Mouse (Mus musculus) G1E (cell line): ENCODE data around the gene Cd274.

ENCODE experiments used
- CTCF ChIP-seq: IDR thresholded peaks from 2 replicates; pipeline ENCODE4 v1.5.1; 2012; ENCODE audit warnings: low read depth, low read length, inconsistent platforms, mixed read lengths
- GATA1 ChIP-seq: IDR thresholded peaks from 2 replicates; pipeline ENCODE4 v1.6.1; 2012; ENCODE audit warnings: borderline replicate concordance, low read length, inconsistent platforms, mixed read lengths

DNA sequence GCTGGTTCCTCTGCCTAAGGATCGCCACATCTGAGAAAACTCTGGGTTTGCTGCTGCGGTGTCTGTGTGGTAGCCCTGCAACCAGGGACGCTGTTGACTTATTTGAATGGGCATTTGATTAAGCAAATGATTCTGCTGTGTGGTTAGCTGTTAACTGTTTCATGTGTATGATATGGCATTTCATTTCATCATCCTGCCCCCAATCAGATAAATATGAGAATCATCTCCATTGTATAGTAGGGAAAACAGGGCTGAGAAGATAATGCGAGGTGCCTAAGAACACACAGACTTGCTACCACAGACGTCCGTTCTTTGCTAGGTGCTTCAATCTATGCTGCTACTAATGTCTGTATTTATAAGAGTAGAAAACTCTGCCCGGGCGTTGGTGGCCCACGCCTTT, 17.2 kb downstream of the Cd274 start:
- TF ChIP-seq CTCF, result no peak
- no peak for TF ChIP-seq GATA1
